Mouse (Mus musculus) stomach, postnatal 0 days (tissue): ENCODE data around the gene Tgfb3.

Source experiments
- CTCF ChIP-seq: IDR thresholded peaks from 2 replicates; pipeline ENCODE4 v1.5.1; 2016; ENCODE audit warnings: antibody characterized with exemption, low read depth, mild to moderate bottlenecking, moderate library complexity
- EP300 ChIP-seq: optimal IDR thresholded peaks from 2 replicates; pipeline ENCODE3; 2016; ENCODE audit warnings: antibody characterized with exemption

- no peak for TF ChIP-seq EP300
- no peak for TF ChIP-seq CTCF
Measured at GRCm38 (mm10) chr12:86109531-86109930, 30.7 kb upstream of the Tgfb3 start.
